Mouse (Mus musculus): ENCODE data around the gene Rnf216. TPM values are rescaled to one million over a fixed set of nuclear protein-coding genes. Genes with fewer than 3 reads are reported as not detected.

Rnf216 gene
- polyA plus RNA-seq, 1 experiment from 2014 or later: 52.1 TPM

DNA sequence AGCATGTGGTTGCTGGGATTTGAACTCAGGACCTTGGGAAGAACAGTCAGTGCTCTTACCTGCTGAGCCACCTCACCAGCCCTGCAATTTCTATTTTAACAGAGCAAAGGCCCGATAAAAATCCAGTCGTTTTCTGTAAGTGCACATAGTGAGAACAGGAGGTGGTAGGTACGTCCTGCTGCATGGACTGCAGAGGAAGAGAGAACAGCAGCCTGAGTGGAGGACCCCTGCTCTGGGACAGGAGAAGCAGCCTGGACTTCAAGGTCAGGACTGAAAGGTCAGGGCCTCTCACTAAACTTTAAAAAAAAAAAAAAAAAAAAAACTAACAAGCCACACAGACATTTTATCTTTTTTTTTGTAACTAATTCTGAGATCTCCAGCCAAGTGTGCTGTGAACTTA, 50.5 kb downstream of the Rnf216 start:
- H3K27ac ChIP-seq (ENCODE audit: low read length): no peak overlapping the region
- no peak overlapping the region for H3K4me3 ChIP-seq (ENCODE audit: low read depth, low read length)
- no peak for ATAC-seq (ENCODE audit: insufficient number of reproducible peaks, insufficient read depth, low FRiP score, low read depth)
- no peaks in the 10 kb centered on the region for H3K9me3 ChIP-seq (ENCODE audit: control insufficient read depth, low read depth, low read length)
- peaks cover 18% of the 10 kb centered on the region for H3K4me1 ChIP-seq (ENCODE audit: control insufficient read depth, insufficient read depth, low read length)
- H3K9ac ChIP-seq (replicated peaks; ENCODE audit: low read depth, low read length): no peak overlapping the region
- peaks cover 31% of the 10 kb centered on the region for H3K36me3 ChIP-seq (ENCODE audit: control insufficient read depth, insufficient read depth, low read length)
- H3K4me2 ChIP-seq (replicated peaks; ENCODE audit: low read depth, low read length): no peak overlapping the region
- no peaks in the 10 kb centered on the region for H3K27me3 ChIP-seq (ENCODE audit: control insufficient read depth, insufficient read depth, low read length)
- WGBS: 97% methylated on average over 3 of the region's 3 CpGs

DNA sequence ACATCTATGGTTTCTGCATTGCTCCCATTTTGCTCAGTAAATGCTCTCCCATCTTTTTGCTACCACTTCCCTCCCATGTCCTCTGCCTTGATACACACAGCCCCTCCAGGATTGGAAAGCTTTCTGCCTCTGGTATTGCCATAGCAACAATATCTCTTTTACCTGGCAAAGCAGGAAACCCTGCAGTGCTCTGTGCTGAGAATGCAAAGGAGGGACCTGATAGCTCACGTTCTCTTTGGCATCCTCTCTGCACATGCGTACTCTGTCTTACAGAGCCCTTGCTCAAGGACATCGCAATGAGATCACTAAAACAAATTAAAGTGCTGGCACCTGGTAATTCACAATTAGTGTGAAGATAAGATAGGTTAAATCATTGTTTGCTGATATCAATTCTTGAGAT, 51.3 kb downstream of the Rnf216 start:
- no peak overlapping the region for H3K4me2 ChIP-seq (replicated peaks; ENCODE audit: low read depth, low read length)
- H3K9me3 ChIP-seq (ENCODE audit: control insufficient read depth, low read depth, low read length): no peaks in the 10 kb centered on the region
- H3K9ac ChIP-seq (replicated peaks; ENCODE audit: low read depth, low read length): no peak overlapping the region
- 67% methylated on average over 3 of the region's 3 CpGs for WGBS
- no peak overlapping the region for H3K4me3 ChIP-seq (ENCODE audit: low read depth, low read length)
- no peaks in the 10 kb centered on the region for H3K27me3 ChIP-seq (ENCODE audit: control insufficient read depth, insufficient read depth, low read length)
- no peak overlapping the region for H3K27ac ChIP-seq (ENCODE audit: low read length)
- ATAC-seq (ENCODE audit: insufficient number of reproducible peaks, insufficient read depth, low FRiP score, low read depth): no peak; the same call in 1 of the 2 replicates
- peaks cover 29% of the 10 kb centered on the region for H3K36me3 ChIP-seq (ENCODE audit: control insufficient read depth, insufficient read depth, low read length)
- H3K4me1 ChIP-seq (ENCODE audit: control insufficient read depth, insufficient read depth, low read length): peaks cover 18% of the 10 kb centered on the region

DNA sequence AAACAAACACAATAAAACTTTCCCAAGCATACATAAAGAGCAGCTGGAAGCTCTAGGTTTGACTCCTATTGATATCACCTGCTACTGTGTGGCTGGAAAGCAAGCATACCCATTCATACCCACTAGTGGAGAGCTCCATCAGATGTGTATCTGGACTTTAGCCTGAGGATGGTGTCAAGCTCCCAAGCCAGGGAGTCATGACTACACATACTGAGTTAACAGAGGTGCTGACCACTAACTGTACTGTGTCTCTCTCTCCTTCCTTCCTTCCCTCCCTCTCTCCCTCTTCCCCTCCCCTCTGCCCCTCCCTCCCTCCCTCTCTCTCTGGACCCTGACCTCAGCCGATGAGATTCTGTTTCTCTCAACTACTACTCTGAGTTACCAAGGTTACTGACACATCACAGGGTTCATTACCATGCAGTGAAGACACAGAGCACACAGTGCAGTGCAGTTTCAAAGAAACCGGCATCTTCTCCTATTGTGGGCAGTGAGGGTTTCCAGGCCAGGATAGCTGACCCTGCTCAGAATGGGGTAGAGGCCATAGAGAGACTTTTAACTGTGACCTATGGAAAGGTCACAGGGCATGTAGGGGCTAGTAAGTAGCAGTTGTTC, 51.9 kb downstream of the Rnf216 start:
- Histone ChIP-seq H3K27me3 (ENCODE audit: control insufficient read depth, insufficient read depth, low read length) (no peaks in the 10 kb centered on the region), H3K27ac (ENCODE audit: low read length) (no peak overlapping the region), H3K9ac (replicated peaks; ENCODE audit: low read depth, low read length) (no peak overlapping the region), H3K36me3 (ENCODE audit: control insufficient read depth, insufficient read depth, low read length) (peaks cover 29% of the 10 kb centered on the region), H3K4me2 (replicated peaks; ENCODE audit: low read depth, low read length) (no peak overlapping the region), H3K4me3 (ENCODE audit: low read depth, low read length) (no peak overlapping the region), H3K4me1 (ENCODE audit: control insufficient read depth, insufficient read depth, low read length) (peaks cover 18% of the 10 kb centered on the region), H3K9me3 (ENCODE audit: control insufficient read depth, low read depth, low read length) (no peaks in the 10 kb centered on the region)
- 32% methylated on average over 2 of the region's 2 CpGs for WGBS
- 0 out of 2 replicates have a peak, but pooled peaks have one; percentile 31 for ATAC-seq (ENCODE audit: insufficient number of reproducible peaks, insufficient read depth, low FRiP score, low read depth)

DNA sequence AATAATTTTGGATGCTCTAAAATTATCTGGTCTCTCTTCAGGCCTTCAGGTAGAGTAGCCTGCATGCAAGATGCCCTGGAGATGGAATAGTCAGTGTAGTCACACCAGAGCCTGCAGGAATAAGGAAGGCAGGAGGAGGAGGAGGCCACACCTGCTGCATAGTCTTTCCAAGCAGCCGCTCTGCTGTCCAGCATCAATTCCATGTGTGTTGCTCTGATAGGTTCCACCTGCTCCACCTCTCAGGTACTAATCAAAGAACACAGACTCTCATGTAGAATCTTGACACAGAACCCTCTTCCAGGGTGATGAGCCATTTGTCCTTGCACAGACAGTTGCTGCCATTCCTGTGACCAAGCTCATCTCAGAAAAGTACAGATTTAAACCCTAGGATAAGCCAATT, 52.8 kb downstream of the Rnf216 start:
- no peaks in the 10 kb centered on the region for H3K9me3 ChIP-seq (ENCODE audit: control insufficient read depth, low read depth, low read length)
- peaks cover 18% of the 10 kb centered on the region for H3K4me1 ChIP-seq (ENCODE audit: control insufficient read depth, insufficient read depth, low read length)
- no peak overlapping the region for H3K4me2 ChIP-seq (replicated peaks; ENCODE audit: low read depth, low read length)
- WGBS: 80% methylated on average over 1 of the region's 1 CpGs
- no peaks in the 10 kb centered on the region for H3K27me3 ChIP-seq (ENCODE audit: control insufficient read depth, insufficient read depth, low read length)
- H3K27ac ChIP-seq (ENCODE audit: low read length): no peak overlapping the region
- H3K9ac ChIP-seq (replicated peaks; ENCODE audit: low read depth, low read length): no peak overlapping the region
- H3K4me3 ChIP-seq (ENCODE audit: low read depth, low read length): no peak overlapping the region
- ATAC-seq (ENCODE audit: insufficient number of reproducible peaks, insufficient read depth, low FRiP score, low read depth): no peak
- H3K36me3 ChIP-seq (ENCODE audit: control insufficient read depth, insufficient read depth, low read length): peaks cover 22% of the 10 kb centered on the region; the same call in 1 of the 2 replicates

DNA sequence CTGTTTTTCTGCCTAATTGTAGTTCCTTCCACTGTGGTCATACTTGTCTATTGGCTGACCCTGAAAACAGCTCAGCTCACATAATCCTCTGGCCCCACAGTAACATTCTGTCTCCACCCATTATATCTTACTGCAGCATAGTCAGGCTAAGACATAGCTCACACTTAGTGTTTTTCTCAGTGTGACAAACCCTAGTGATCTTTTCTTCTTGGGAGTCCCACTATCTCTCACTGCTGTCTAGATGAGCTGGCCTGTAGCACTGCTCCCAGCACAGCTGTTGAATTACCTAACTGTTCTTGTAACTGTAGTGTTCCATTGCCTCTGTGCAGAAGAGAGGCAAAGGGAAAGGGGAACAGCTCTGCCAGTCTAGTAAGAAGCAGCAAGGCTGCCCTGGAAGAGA, 53.6 kb downstream of the Rnf216 start:
- Histone ChIP-seq H3K4me3 (ENCODE audit: low read depth, low read length) (no peak overlapping the region), H3K9me3 (ENCODE audit: control insufficient read depth, low read depth, low read length) (no peaks in the 10 kb centered on the region), H3K27ac (ENCODE audit: low read length) (peak overlapping the region; percentile 80; the same call in 1 of the 2 replicates), H3K27me3 (ENCODE audit: control insufficient read depth, insufficient read depth, low read length) (no peaks in the 10 kb centered on the region), H3K36me3 (ENCODE audit: control insufficient read depth, insufficient read depth, low read length) (peaks cover 16% of the 10 kb centered on the region; the same call in 1 of the 2 replicates), H3K9ac (replicated peaks; ENCODE audit: low read depth, low read length) (no peak overlapping the region), H3K4me2 (replicated peaks; ENCODE audit: low read depth, low read length) (no peak overlapping the region), H3K4me1 (ENCODE audit: control insufficient read depth, insufficient read depth, low read length) (peaks cover 18% of the 10 kb centered on the region)
- ATAC-seq (ENCODE audit: insufficient number of reproducible peaks, insufficient read depth, low FRiP score, low read depth): no peak

DNA sequence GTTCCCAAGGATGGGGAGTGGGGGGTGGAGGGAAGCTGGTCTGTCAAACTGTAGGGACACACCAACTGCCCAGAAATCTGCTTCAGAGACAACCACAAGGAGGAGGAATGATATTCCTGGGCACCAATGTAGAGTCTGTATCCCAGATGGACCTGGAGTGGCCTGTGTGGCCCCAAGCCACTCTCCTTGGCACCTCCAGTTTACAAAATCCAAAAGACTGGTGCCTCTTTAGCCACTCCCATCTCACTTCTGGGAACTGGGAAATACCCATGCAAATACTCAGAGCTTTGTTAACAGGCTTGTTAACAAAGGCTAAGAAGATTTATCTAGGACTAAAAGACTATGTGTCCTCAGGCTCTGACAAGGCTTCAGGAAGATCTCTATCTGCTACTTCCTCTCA, 54.1 kb downstream of the Rnf216 start:
- Histone ChIP-seq H3K4me1 (ENCODE audit: control insufficient read depth, insufficient read depth, low read length) (peaks cover 18% of the 10 kb centered on the region), H3K27ac (ENCODE audit: low read length) (peak overlapping the region; percentile 80; the same call in 1 of the 2 replicates), H3K9ac (replicated peaks; ENCODE audit: low read depth, low read length) (no peak overlapping the region), H3K9me3 (ENCODE audit: control insufficient read depth, low read depth, low read length) (no peaks in the 10 kb centered on the region), H3K4me3 (ENCODE audit: low read depth, low read length) (no peak overlapping the region), H3K36me3 (ENCODE audit: control insufficient read depth, insufficient read depth, low read length) (peaks cover 12% of the 10 kb centered on the region; the same call in 1 of the 2 replicates), H3K27me3 (ENCODE audit: control insufficient read depth, insufficient read depth, low read length) (no peaks in the 10 kb centered on the region), H3K4me2 (replicated peaks; ENCODE audit: low read depth, low read length) (no peak overlapping the region)
- no peak for ATAC-seq (ENCODE audit: insufficient number of reproducible peaks, insufficient read depth, low FRiP score, low read depth)

DNA sequence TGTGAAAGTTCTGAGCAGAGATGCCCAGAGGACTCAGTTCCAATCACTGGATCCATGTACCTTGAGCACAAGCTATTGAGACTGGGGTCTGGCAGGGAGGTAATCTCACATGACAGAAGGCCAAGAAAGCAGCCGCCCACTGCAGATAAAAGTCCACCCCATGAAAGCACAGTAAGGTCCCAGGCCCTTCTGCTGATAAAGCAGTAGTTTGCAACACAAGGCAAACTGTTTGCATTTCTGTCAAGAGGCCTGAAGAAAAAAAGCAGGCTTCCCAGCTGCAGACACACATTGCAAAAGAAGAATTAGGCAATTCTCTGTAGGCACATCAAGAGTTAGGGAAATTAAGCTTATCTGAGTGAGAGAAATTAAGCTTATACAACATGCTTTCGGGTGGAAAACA, 54.6 kb downstream of the Rnf216 start:
- peak; percentile 35; the same call in 1 of the 2 replicates for ATAC-seq (ENCODE audit: insufficient number of reproducible peaks, insufficient read depth, low FRiP score, low read depth)
- H3K27ac ChIP-seq (ENCODE audit: low read length): peak overlapping the region; percentile 80; the same call in 1 of the 2 replicates
- H3K9ac ChIP-seq (replicated peaks; ENCODE audit: low read depth, low read length): no peak overlapping the region
- H3K4me2 ChIP-seq (replicated peaks; ENCODE audit: low read depth, low read length): no peak overlapping the region
- peaks cover 10% of the 10 kb centered on the region; the same call in 1 of the 2 replicates for H3K36me3 ChIP-seq (ENCODE audit: control insufficient read depth, insufficient read depth, low read length)
- H3K4me3 ChIP-seq (ENCODE audit: low read depth, low read length): no peak overlapping the region
- no peaks in the 10 kb centered on the region for H3K27me3 ChIP-seq (ENCODE audit: control insufficient read depth, insufficient read depth, low read length)
- peaks cover 18% of the 10 kb centered on the region for H3K4me1 ChIP-seq (ENCODE audit: control insufficient read depth, insufficient read depth, low read length)
- WGBS: 36% methylated on average over 2 of the region's 2 CpGs
- H3K9me3 ChIP-seq (ENCODE audit: control insufficient read depth, low read depth, low read length): no peaks in the 10 kb centered on the region

DNA sequence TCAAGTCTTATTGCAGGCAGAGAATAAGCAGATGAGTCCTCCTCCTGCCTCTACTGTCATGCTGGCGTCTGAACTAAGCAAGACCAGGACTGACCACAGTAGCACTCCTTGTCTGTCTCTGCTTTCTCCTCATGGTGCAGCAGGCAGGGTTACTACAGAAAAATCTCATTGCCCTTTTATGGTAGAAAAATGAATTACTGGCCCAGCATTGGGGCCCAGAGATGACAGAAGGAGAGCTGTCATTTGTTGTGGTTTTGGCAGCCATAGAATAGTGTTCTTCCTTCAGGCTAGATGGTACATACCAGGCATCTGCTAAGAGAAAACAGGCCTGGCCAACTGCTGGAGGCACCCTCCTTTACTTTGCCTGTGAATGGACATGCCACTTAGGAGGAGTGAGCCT, 55.0 kb downstream of the Rnf216 start:
- no peak overlapping the region for H3K9ac ChIP-seq (replicated peaks; ENCODE audit: low read depth, low read length)
- no peak for ATAC-seq (ENCODE audit: insufficient number of reproducible peaks, insufficient read depth, low FRiP score, low read depth)
- H3K9me3 ChIP-seq (ENCODE audit: control insufficient read depth, low read depth, low read length): no peaks in the 10 kb centered on the region
- peak overlapping the region; percentile 80; the same call in 1 of the 2 replicates for H3K27ac ChIP-seq (ENCODE audit: low read length)
- WGBS: 63% methylated on average over 1 of the region's 1 CpGs
- H3K4me2 ChIP-seq (replicated peaks; ENCODE audit: low read depth, low read length): no peak overlapping the region
- H3K4me3 ChIP-seq (ENCODE audit: low read depth, low read length): no peak overlapping the region
- no peaks in the 10 kb centered on the region for H3K27me3 ChIP-seq (ENCODE audit: control insufficient read depth, insufficient read depth, low read length)
- peaks cover 9% of the 10 kb centered on the region; the same call in 1 of the 2 replicates for H3K36me3 ChIP-seq (ENCODE audit: control insufficient read depth, insufficient read depth, low read length)
- peaks cover 18% of the 10 kb centered on the region for H3K4me1 ChIP-seq (ENCODE audit: control insufficient read depth, insufficient read depth, low read length)
